In the genomic region with DNA sequence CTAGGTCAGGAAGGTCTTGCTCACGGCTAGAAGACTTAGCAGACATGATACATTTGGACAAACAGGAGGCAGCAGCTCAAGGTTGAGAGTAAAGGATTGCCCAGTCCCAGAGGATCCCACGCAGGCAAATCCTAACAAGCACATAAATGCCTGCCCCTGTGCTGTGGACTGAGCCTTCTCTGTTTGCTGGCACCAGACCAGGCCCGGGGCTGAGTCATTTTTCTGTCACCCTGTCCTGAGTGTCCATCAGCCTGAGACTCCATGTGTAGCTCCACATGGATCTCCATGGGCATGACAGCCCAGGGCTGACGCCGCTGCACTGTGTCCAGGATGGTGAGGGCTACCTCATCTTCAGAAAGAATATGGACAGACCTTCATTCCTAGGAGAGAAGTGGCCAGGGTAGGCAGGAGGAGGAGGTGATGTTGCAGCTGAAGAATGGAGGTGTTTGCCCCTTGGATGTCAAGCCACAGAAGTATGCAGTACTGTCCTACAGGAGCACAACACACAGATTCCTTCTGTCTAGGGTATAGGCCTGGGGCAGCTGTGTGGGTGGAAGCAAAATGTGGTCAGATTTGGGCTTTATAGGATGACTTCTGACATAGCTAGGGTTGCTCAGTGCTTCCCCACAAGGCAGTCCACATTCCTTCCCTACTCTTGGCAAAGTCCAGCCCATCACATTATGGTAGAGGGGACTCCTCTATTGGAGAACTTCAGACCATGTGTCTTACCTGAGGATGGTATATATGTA, we compare ENCODE assay signal across 25 mouse cellular contexts. TPM values are rescaled to one million over a fixed set of nuclear protein-coding genes. Genes with fewer than 3 reads are reported as not detected.
DNase-seq lines count a peak whose midpoint lies in the region; ATAC-seq and TF ChIP-seq lines count a peak whose summit lies in the region.
"Had no signal": no experiment of that assay in that cellular context is flagged by ENCODE, and none has a peak within 500 bp of the region (broad histone marks: within the 10 kb centered on the region; RNA-seq: fewer than 3 reads in every experiment).

No protein-coding gene starts in this region.

- TF ChIP-seq POLR2A in myocyte (IDR thresholded peaks at IDR 0.05; ENCODE audit: insufficient read length, low read depth), result no peak

- H3K4me2 ChIP-seq in lung, postnatal 0 days (replicated peaks; ENCODE audit: low read depth, low read length), result no peak overlapping the region
- peak overlapping the region; percentile 30 for H3K4me2 ChIP-seq in myocyte (ENCODE audit: low read depth)
- H3K4me2 ChIP-seq: heart, embryonic 11.5 days; hindbrain, embryonic 12.5 days; limb, embryonic 13.5 days; liver, embryonic 13.5 days; midbrain, embryonic 11.5 days; neural tube, embryonic 12.5 days had no signal

- TF ChIP-seq CTCF in lung, postnatal 0 days (IDR thresholded peaks at IDR 0.05), result no peak
- no peak for TF ChIP-seq CTCF in Patski (IDR thresholded peaks at IDR 0.05)

- H3K36me3 ChIP-seq in lung, postnatal 0 days (ENCODE audit: insufficient read depth, low read length), result 0 out of 2 replicates have a peak, but pooled peaks cover 5% of the 10 kb centered on the region
- H3K36me3 ChIP-seq in myocyte (ENCODE audit: control insufficient read depth, insufficient read depth), result no peaks in the 10 kb centered on the region
- H3K36me3 ChIP-seq: forebrain, embryonic 10.5 days; hindbrain, embryonic 12.5 days; limb, embryonic 13.5 days; liver, embryonic 13.5 days; neural tube, embryonic 12.5 days had no signal

- H3K9ac ChIP-seq in lung, postnatal 0 days (replicated peaks; ENCODE audit: low read depth), result no peak overlapping the region
- H3K9ac ChIP-seq: hindbrain, embryonic 12.5 days; limb, embryonic 13.5 days; liver, embryonic 13.5 days; neural tube, embryonic 12.5 days had no signal

- no peaks in the 10 kb centered on the region for H3K27me3 ChIP-seq in lung, postnatal 0 days (replicated peaks; ENCODE audit: insufficient read depth, low read length)
- H3K27me3 ChIP-seq in Patski, result no peaks in the 10 kb centered on the region
- H3K27me3 ChIP-seq in myocyte (ENCODE audit: control insufficient read depth, insufficient read depth, insufficient read length), result no peaks in the 10 kb centered on the region
- H3K27me3 ChIP-seq: hindbrain, embryonic 12.5 days; limb, embryonic 13.5 days; liver, embryonic 13.5 days; neural tube, embryonic 12.5 days had no signal

- ATAC-seq in lung, postnatal 0 days, result peak; percentile 63
- peak; percentile 55 for ATAC-seq in Patski
- ATAC-seq: CD4-positive, CD25-positive, alpha-beta regulatory T cell, adult 4 months had no signal

- H3K9me3 ChIP-seq in lung, postnatal 0 days (ENCODE audit: low read length), result no peaks in the 10 kb centered on the region
- H3K9me3 ChIP-seq: forebrain, embryonic 10.5 days; hindbrain, embryonic 12.5 days; limb, embryonic 13.5 days; liver, embryonic 13.5 days; neural tube, embryonic 12.5 days had no signal

- no peak overlapping the region for H3ac ChIP-seq in myocyte (ENCODE audit: control insufficient read depth, insufficient read length)

- H3K4me1 ChIP-seq in lung, postnatal 0 days (ENCODE audit: insufficient read depth, low read depth, low read length), result no peaks in the 10 kb centered on the region
- H3K4me1 ChIP-seq: hindbrain, embryonic 12.5 days; liver, embryonic 13.5 days; neural tube, embryonic 12.5 days had no signal

- WGBS in lung, postnatal 0 days, result 66% methylated on average over 5 of the region's 5 CpGs

- no peak for DNase-seq in lung, postnatal 0 days (ENCODE audit: low spot score)
- no peak for DNase-seq in lung, postnatal 36 days
- no peak for DNase-seq in Patski (ENCODE audit: low read depth, low spot score)
- DNase-seq in adrenal gland, adult 8-10 months, result peak; percentile 42
- DNase-seq in ovary, adult 18-20 months (ENCODE audit: low spot score), result no peak
- no peak for DNase-seq in ovary, postnatal 14 days (ENCODE audit: low spot score)
- DNase-seq: heart, postnatal 10 days; kidney, adult 8-10 months; kidney, postnatal 14 days; layer of hippocampus, postnatal 36 days; liver, embryonic 13.5 days; right cerebral cortex, postnatal 14 days had no signal

- TF ChIP-seq EP300 in lung, postnatal 0 days (IDR thresholded peaks at IDR 0.05), result no peak

- POLR2A ChIA-PET in Patski (lab: Charles Lee), result no interaction called here

- CTCF ChIA-PET in Patski (lab: Charles Lee), result interaction anchor here (0.8 to 1.0 kb wide), 2 partner anchors 34 to 40 kb away, joined by 3 read pairs; no protein-coding TSS in a partner anchor

- no peak overlapping the region for H3K4me3 ChIP-seq in lung, postnatal 0 days (ENCODE audit: low read depth, low read length)
- H3K4me3 ChIP-seq in myocyte, result no peak overlapping the region
- H3K4me3 ChIP-seq: forebrain, embryonic 10.5 days; hindbrain, embryonic 12.5 days; layer of hippocampus, adult 2 months; limb, embryonic 13.5 days; liver, embryonic 13.5 days; neural tube, embryonic 12.5 days had no signal

- no peaks in the 10 kb centered on the region for H3K79me2 ChIP-seq in myocyte (ENCODE audit: control insufficient read depth, insufficient read depth)

- in situ Hi-C loops in Patski (cut with MboI; ENCODE audit: low pct_unique_long_range_greater_than_20kb), result no loop called here

- H3K27ac ChIP-seq in lung, postnatal 0 days (ENCODE audit: low read length), result no peak overlapping the region
- H3K27ac ChIP-seq: forebrain, embryonic 10.5 days; hindbrain, embryonic 12.5 days; layer of hippocampus, adult 2 months; limb, embryonic 13.5 days; liver, embryonic 13.5 days; macrophage; neural tube, embryonic 12.5 days had no signal

TF ChIP-seq in myocyte, 11 proteins besides CTCF, POLR2A, EP300 and RAD21:
- TF ChIP-seq MYOG (IDR thresholded peaks at IDR 0.05; ENCODE audit: control insufficient read depth in 1 of 3, insufficient read depth in 1 of 3, insufficient read length in 2 of 3, low read depth in 2 of 3), result no peak
- TF ChIP-seq MYOD1 (IDR thresholded peaks at IDR 0.05; ENCODE audit: control insufficient read depth in 1 of 3, insufficient read length in 2 of 3, low read depth in 2 of 3), result peak in 2 of 3 experiments; percentile 20 to 28

RNA-seq across cellular contexts. Expression of gene Camk1g, which starts 27.7 kb away (rescaled TPM):
- 14.4 and 15.9 TPM in 2 replicates for polyA plus RNA-seq in lung, postnatal 0 days (2015; fragmentation: Nextera tagmentation; extraction: Ambion mirVana)
- polyA plus RNA-seq in Patski (2021) (0.69 TPM), myocyte (2012; fragmentation: generic; extraction: Trizol) (4.1 TPM)
- under 1 TPM in 3 of 4 experiments, not detected in 1; 0.12 to 0.49 (median 0.35) TPM for total RNA-seq in adrenal gland, adult 8-10 months (2022)
- total RNA-seq: ES-E14; granulocyte monocyte progenitor cell, adult 5-6 weeks; monocyte, adult 5-6 weeks had no signal
- polyA plus RNA-seq: CD4-positive, CD25-positive, alpha-beta regulatory T cell, adult 4 months; macrophage had no signal
